Mouse (Mus musculus): ENCODE measurements around the gene Usp39. TPM values are rescaled to one million over a fixed set of nuclear protein-coding genes. Genes with fewer than 3 reads are reported as not detected.

The Usp39 gene
- total RNA-seq (2023): 10 to 100 TPM; 44.5 to 47.0 TPM

GRCm38 (mm10) chr6:72345074-72345567, at the start of gene Usp39:
Gene Usp39 (minus strand): TSS chr6:72345184.

GRCm38 (mm10) chr6:72389941-72390771, 45.2 kb upstream of the Usp39 start, which contains the start of gene Vamp8:
Gene Vamp8 (minus strand): TSS chr6:72390703.

GRCm38 (mm10) chr6:72380131-72380770, 35.3 kb upstream of the Usp39 start, which contains the start of gene Vamp5:
Gene Vamp5 (minus strand): TSS chr6:72380468.

DNA sequence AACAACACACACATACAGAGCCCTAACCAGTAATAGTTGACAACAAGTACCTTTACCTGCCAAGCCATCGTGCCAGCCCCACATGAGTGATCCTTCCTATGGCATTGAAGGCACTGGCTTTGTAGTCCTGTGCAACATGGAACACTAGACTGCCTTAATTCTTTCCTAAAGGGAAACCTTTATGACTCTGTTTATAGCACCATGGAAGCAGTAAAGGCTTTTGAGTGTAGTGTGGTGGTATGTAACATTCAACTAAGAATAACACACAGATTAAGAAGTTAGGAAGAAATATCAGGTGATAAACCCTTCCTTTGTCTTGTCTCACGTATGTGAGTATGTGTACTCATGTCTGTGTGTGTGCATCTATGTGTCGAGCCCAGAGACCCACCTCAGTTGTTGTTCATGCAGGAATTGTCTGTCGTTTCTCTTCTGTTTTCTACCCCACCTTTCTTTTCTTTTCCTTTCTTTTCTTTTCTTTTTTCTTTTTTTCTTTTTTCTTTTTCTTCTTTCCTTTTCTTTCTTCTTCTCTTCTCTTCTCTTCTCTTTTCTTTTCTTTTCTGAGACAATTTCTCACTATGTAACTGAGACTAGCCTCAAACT, 22.0 kb upstream of the Usp39 start, which contains the start of gene Rnf181:
Gene Rnf181, minus strand, starts transcription at position 113 of the 600 bp plus-strand sequence.

DNA sequence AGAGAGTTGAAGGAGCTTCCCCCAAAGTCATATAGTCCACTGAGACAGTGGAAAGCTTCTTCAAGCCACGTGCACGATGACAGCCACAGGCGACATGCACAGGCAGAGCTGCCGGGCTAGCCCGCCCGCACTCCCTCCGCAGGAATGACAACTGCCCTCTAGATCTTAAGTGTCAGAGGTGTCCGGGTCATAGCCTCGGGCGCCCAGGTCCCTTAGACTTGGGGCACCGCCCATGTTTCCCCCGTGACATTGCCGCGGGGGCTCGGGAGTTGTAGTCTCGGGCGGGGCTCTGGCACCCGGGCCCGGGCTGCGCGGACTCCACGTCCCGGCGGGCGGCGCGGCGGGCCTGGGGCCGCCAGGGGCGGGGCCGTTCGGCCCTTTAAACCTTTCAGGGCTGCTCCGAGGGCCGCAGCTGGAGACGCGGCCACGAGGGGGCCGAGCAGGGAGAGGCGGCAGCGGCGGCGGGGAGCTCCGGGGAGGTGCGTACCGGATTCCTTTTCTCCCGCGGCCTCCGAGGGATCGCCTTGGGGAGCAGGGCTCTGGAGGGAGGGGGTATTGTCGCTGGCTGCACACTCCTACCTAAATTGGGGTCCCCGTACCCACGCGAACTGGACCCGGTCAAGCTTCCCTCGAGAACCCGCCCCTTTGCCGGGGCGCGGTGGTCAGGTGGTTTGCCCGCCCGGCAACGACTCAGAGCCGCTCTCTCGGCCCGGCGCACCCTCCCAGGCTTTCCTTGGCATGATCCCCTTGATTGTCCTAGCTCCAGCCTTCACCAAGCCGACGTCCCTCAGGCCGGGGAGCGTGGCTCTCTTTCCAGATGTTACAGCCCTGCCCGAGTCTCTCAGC, 10.3 kb upstream of the Usp39 start, which contains the start of gene Tmem150a:
Gene Tmem150a, plus strand, starts transcription at position 382 of the 846 bp plus-strand sequence.

DNA sequence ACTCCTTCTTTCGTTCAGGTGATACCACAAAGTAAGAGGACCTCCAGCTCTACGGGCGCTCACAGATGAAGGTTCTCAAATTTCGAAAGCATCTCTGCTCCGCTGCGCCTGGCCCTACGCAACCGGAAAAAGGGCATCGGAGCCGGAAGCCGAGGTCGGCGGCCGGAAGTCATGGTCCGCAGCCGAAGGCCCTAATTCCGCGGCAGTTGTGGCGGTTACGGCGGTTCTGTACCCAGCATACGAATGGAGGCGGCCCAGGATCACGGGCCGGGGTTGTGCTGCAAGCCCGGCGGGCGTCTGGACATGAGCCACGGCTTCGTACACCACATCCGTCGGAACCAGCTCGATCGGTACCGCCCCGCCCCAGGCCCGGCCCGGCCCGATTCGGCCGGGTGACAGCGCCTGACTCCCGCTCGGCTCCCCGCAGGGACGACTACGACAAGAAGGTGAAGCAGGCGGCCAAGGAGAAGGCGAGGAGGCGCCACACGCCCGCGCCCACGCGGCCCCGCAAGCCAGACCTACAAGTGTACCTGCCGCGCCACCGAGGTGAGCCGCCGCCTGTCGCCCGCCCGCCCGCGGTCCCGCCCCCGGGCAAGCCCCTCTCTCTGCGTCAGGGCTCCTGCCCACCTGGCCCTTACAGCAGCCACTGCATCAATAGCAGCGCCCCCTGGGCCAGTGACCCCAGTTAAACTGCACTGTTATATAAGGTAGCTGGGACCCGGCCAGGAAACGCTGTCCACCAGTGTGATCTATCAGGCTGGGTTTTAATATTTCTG, 2.4 kb upstream of the Usp39 start, which contains the start of gene 0610030E20Rik:
Gene 0610030E20Rik, plus strand, starts transcription at position 152 of the 776 bp plus-strand sequence.

Other genes starting within 250 kb of the Usp39 start
- gene St3gal5, start 247.6 kb downstream of the Usp39 start, total RNA-seq (2023): 100 to 1,000 TPM; 287 to 309 TPM
- gene Atoh8, start 109.6 kb downstream of the Usp39 start, total RNA-seq (2023): under 1 TPM; 0.26 to 0.44 TPM
- gene Sftpb, start 40.6 kb downstream of the Usp39 start, total RNA-seq (2023): 1 to 10 TPM; 1.3 to 2.6 TPM
- 10 to 100 TPM; 46.5 to 54.0 TPM for gene 0610030E20Rik, start 2.1 kb upstream of the Usp39 start, total RNA-seq (2023)
- gene Tmem150a, start 10.3 kb upstream of the Usp39 start, total RNA-seq (2023): 1 to 10 TPM in 1 of 2 experiments, under 1 TPM in 1; 0.90 to 2.4 TPM
- gene Rnf181, start 21.8 kb upstream of the Usp39 start, total RNA-seq (2023): 10 to 100 TPM; 48.6 to 48.7 TPM
- gene Vamp5, start 35.3 kb upstream of the Usp39 start, total RNA-seq (2023): 10 to 100 TPM; 48.1 to 48.8 TPM
- gene Vamp8, start 45.5 kb upstream of the Usp39 start, total RNA-seq (2023): 100 to 1,000 TPM; 176 to 185 TPM
- gene Ggcx, start 69.1 kb upstream of the Usp39 start, total RNA-seq (2023): 10 to 100 TPM in 1 of 2 experiments, 1 to 10 TPM in 1; 6.4 to 10.5 TPM
- 100 to 1,000 TPM; 142 to 185 TPM for gene Mat2a, start 94.4 kb upstream of the Usp39 start, total RNA-seq (2023)
- under 1 TPM in 1 of 2 experiments, not detected in 1; 0.31 TPM for gene Sh2d6, start 176.5 kb upstream of the Usp39 start, total RNA-seq (2023)
- gene Capg, start 199.2 kb upstream of the Usp39 start, total RNA-seq (2023): 100 to 1,000 TPM; 306 to 324 TPM

Measured in neutrophil, adult 83 days (primary cell).